Mouse (Mus musculus) c-Kit-negative CD71-positive TER-119-positive erythroid progenitor cells, embryonic 14.5 days (primary cell): ENCODE results near the gene Grik2.

Experiments
- DNase-seq: peaks from one replicate; pipeline ENCODE4 v3.0.0-alpha.2; 2013; ENCODE audit warnings: low read depth, low spot score

Gene Grik2

GRCm38 (mm10) chr10:49788381-49788906, at the start of gene Grik2:
Gene Grik2 (minus strand): TSS chr10:49788766.
- DNase-seq = no peak

- no peak for DNase-seq
Measured at GRCm38 (mm10) chr10:49834392-49834791, 45.8 kb upstream of the Grik2 start.

GRCm38 (mm10) chr10:49807276-49807675, 18.7 kb upstream of the Grik2 start:
- no peak for DNase-seq

- no peak for DNase-seq
Measured at GRCm38 (mm10) chr10:49801001-49801400, 12.4 kb upstream of the Grik2 start.

- DNase-seq = no peak
Measured at GRCm38 (mm10) chr10:49794129-49794528, 5.6 kb upstream of the Grik2 start.

- no peak for DNase-seq
Measured at GRCm38 (mm10) chr10:49790326-49790725, 1.8 kb upstream of the Grik2 start.

- DNase-seq = no peak
Measured at GRCm38 (mm10) chr10:49789711-49790110, 1.1 kb upstream of the Grik2 start.

- DNase-seq = no peak
Measured at GRCm38 (mm10) chr10:49788914-49789313, 348 bp upstream of the Grik2 start.

- no peak for DNase-seq
Measured at GRCm38 (mm10) chr10:49786630-49787029, 1.9 kb downstream of the Grik2 start.

- DNase-seq = no peak
Measured at GRCm38 (mm10) chr10:49785477-49785876, 3.1 kb downstream of the Grik2 start.

- no peak for DNase-seq
Measured at GRCm38 (mm10) chr10:49784831-49785230, 3.7 kb downstream of the Grik2 start.

- DNase-seq = no peak
Measured at GRCm38 (mm10) chr10:49782741-49783691, 5.5 kb downstream of the Grik2 start.

- no peak for DNase-seq
Measured at GRCm38 (mm10) chr10:49782061-49782460, 6.5 kb downstream of the Grik2 start.

- DNase-seq = no peak
Measured at GRCm38 (mm10) chr10:49780430-49780829, 8.1 kb downstream of the Grik2 start.

GRCm38 (mm10) chr10:49768897-49769296, 19.7 kb downstream of the Grik2 start:
- DNase-seq = no peak

GRCm38 (mm10) chr10:49767556-49767955, 21.0 kb downstream of the Grik2 start:
- no peak for DNase-seq

- no peak for DNase-seq
Measured at GRCm38 (mm10) chr10:49762607-49763006, 26.0 kb downstream of the Grik2 start.

- DNase-seq = no peak
Measured at GRCm38 (mm10) chr10:49751769-49752168, 36.8 kb downstream of the Grik2 start.

- DNase-seq = no peak
Measured at GRCm38 (mm10) chr10:49731841-49732240, 56.7 kb downstream of the Grik2 start.

GRCm38 (mm10) chr10:49723706-49724105, 64.9 kb downstream of the Grik2 start:
- DNase-seq = no peak

GRCm38 (mm10) chr10:49716856-49717255, 71.7 kb downstream of the Grik2 start:
- DNase-seq = no peak

GRCm38 (mm10) chr10:49709748-49710147, 78.8 kb downstream of the Grik2 start:
- no peak for DNase-seq

GRCm38 (mm10) chr10:49704446-49704845, 84.1 kb downstream of the Grik2 start:
- DNase-seq = no peak
